Mouse (Mus musculus) myocyte (in vitro differentiated cells): ENCODE data around the gene Slc25a21. TPM values are rescaled to one million over a fixed set of nuclear protein-coding genes. Genes with fewer than 3 reads are reported as not detected.

ENCODE experiments used
- H3K27me3 ChIP-seq: one replicate; pipeline ENCODE4 v1.6.1; 2011; ENCODE audit not compliant: control insufficient read depth, insufficient read depth, insufficient read length
- H3K36me3 ChIP-seq: one replicate; pipeline ENCODE4 v1.6.1; 2011; ENCODE audit not compliant: control insufficient read depth, insufficient read depth
- H3K4me2 ChIP-seq: one replicate; pipeline ENCODE4 v1.6.1; 2011; ENCODE audit warnings: low read depth, control low read depth
- H3K4me3 ChIP-seq: one replicate; pipeline ENCODE4 v1.5.1; 2011; ENCODE audit warnings: mild to moderate bottlenecking, control low read depth, moderate library complexity
- H3K79me2 ChIP-seq: one replicate; pipeline ENCODE4 v1.6.1; 2011; ENCODE audit not compliant: control insufficient read depth, insufficient read depth
- H3ac ChIP-seq: one replicate; pipeline ENCODE4 v1.6.1; 2011; ENCODE audit not compliant: control insufficient read depth, insufficient read length
- CEBPB ChIP-seq: IDR thresholded peaks from 2 replicates; pipeline ENCODE4 v1.6.1; 2011; ENCODE audit warnings: mild to moderate bottlenecking, moderate library complexity; ENCODE audit not compliant: poor library complexity, insufficient read depth, severe bottlenecking
- E2F4 ChIP-seq: IDR thresholded peaks from one replicate; pipeline ENCODE4 v1.6.1; 2011; ENCODE audit warnings: mild to moderate bottlenecking, control low read depth, moderate library complexity; ENCODE audit not compliant: insufficient read depth
- MAX ChIP-seq: IDR thresholded peaks from one replicate; pipeline ENCODE4 v1.6.1; 2011; ENCODE audit warnings: low read depth, mild to moderate bottlenecking, control low read depth
- MYOD1 ChIP-seq, 3 experiments: IDR thresholded peaks; one replicate each; pipeline ENCODE4 v1.6.1; 2011; ENCODE audit warnings: control low read depth in 2 of 3, low read depth in 2 of 3, mild to moderate bottlenecking in 2 of 3, moderate library complexity in 1 of 3; ENCODE audit not compliant: insufficient read length in 2 of 3, control insufficient read depth in 1 of 3
- MYOG ChIP-seq, 3 experiments: IDR thresholded peaks; one replicate each; pipeline ENCODE4 v1.6.1; 2011; ENCODE audit warnings: control low read depth in 2 of 3, low read depth in 2 of 3, mild to moderate bottlenecking in 2 of 3; ENCODE audit not compliant: insufficient read length in 2 of 3, control insufficient read depth in 1 of 3, insufficient read depth in 1 of 3
- POLR2A ChIP-seq: IDR thresholded peaks from one replicate; pipeline ENCODE4 v1.6.1; 2011; ENCODE audit warnings: low read depth, mild to moderate bottlenecking, control low read depth, moderate library complexity; ENCODE audit not compliant: insufficient read length
- POLR2AphosphoS2 ChIP-seq: IDR thresholded peaks from one replicate; pipeline ENCODE4 v1.6.1; 2011; ENCODE audit warnings: low read depth, control low read depth; ENCODE audit not compliant: insufficient read length
- REST ChIP-seq: IDR thresholded peaks from one replicate; pipeline ENCODE4 v1.6.1; 2011; ENCODE audit warnings: mild to moderate bottlenecking, control low read depth, moderate library complexity; ENCODE audit not compliant: insufficient read depth, insufficient read length
- SRF ChIP-seq: IDR thresholded peaks from one replicate; pipeline ENCODE4 v1.6.1; 2011; ENCODE audit warnings: low read depth; ENCODE audit not compliant: control insufficient read depth, insufficient read length
- TCF12 ChIP-seq: IDR thresholded peaks from one replicate; pipeline ENCODE4 v1.6.1; 2011; ENCODE audit warnings: mild to moderate bottlenecking, control low read depth; ENCODE audit not compliant: poor library complexity, insufficient read depth, severe bottlenecking
- TCF3 ChIP-seq: IDR thresholded peaks from one replicate; pipeline ENCODE4 v1.6.1; 2011; ENCODE audit warnings: low read depth, control low read depth; ENCODE audit not compliant: insufficient read length
- USF1 ChIP-seq: IDR thresholded peaks from one replicate; pipeline ENCODE4 v1.6.1; 2011; ENCODE audit warnings: low read depth, mild to moderate bottlenecking, control low read depth, moderate library complexity
- polyA plus RNA-seq: library from polyadenylated mRNA; unstranded; fragments of >200 nt; fragmentation: generic; extraction: Trizol; gene quantifications from one replicate; pipeline ENCODE4 v1.2.1, GENCODE M21; 2012; ENCODE audit warnings: missing spikeins

Gene Slc25a21
- polyA plus RNA-seq, 1 experiment = not detected

- Histone ChIP-seq H3K4me2 (no peak overlapping the region), H3K27me3 (no peaks in the 10 kb centered on the region), H3K4me3 (no peak overlapping the region), H3K36me3 (no peaks in the 10 kb centered on the region), H3K79me2 (no peaks in the 10 kb centered on the region), H3ac (no peak overlapping the region)
- TF ChIP-seq TCF12 = no peak
- TF ChIP-seq POLR2AphosphoS2 = no peak
- no peak for TF ChIP-seq SRF
- TF ChIP-seq USF1 = no peak
- TF ChIP-seq E2F4 = no peak
- TF ChIP-seq CEBPB = no peak
- TF ChIP-seq MAX = no peak
- TF ChIP-seq MYOD1 (IDR thresholded peaks at IDR 0.05; ENCODE audit: control insufficient read depth in 1 of 3, insufficient read length in 2 of 3, low read depth in 2 of 3) = no peak
- TF ChIP-seq REST = no peak
- no peak for TF ChIP-seq MYOG (IDR thresholded peaks at IDR 0.05; ENCODE audit: control insufficient read depth in 1 of 3, insufficient read depth in 1 of 3, insufficient read length in 2 of 3, low read depth in 2 of 3)
- TF ChIP-seq TCF3 = no peak
- TF ChIP-seq POLR2A = no peak
Measured at GRCm38 (mm10) chr12:56863873-56864562, 333.3 kb downstream of the Slc25a21 start.

- no peaks in the 10 kb centered on the region for H3K27me3 ChIP-seq
- no peaks in the 10 kb centered on the region for H3K79me2 ChIP-seq
- TF ChIP-seq CEBPB (no peak), MYOG (IDR thresholded peaks at IDR 0.05; ENCODE audit: control insufficient read depth in 1 of 3, insufficient read depth in 1 of 3, insufficient read length in 2 of 3, low read depth in 2 of 3) (no peak), E2F4 (no peak), REST (no peak), SRF (no peak), MYOD1 (IDR thresholded peaks at IDR 0.05; ENCODE audit: control insufficient read depth in 1 of 3, insufficient read length in 2 of 3, low read depth in 2 of 3) (no peak), POLR2AphosphoS2 (no peak), USF1 (no peak), TCF12 (no peak), POLR2A (no peak)
- H3K4me3 ChIP-seq = no peak overlapping the region
- no peak overlapping the region for H3K4me2 ChIP-seq
- H3ac ChIP-seq = no peak overlapping the region
- H3K36me3 ChIP-seq = no peaks in the 10 kb centered on the region
Measured at GRCm38 (mm10) chr12:56852679-56853078, 344.6 kb downstream of the Slc25a21 start.

- H3K36me3 ChIP-seq = no peaks in the 10 kb centered on the region
- H3K4me2 ChIP-seq = no peak overlapping the region
- H3K79me2 ChIP-seq = no peaks in the 10 kb centered on the region
- no peak overlapping the region for H3K4me3 ChIP-seq
- H3K27me3 ChIP-seq = no peaks in the 10 kb centered on the region
- H3ac ChIP-seq = no peak overlapping the region
- TF ChIP-seq TCF12 = no peak
- TF ChIP-seq SRF = no peak
- no peak for TF ChIP-seq CEBPB
Measured at GRCm38 (mm10) chr12:56851464-56851863, 345.8 kb downstream of the Slc25a21 start.

GRCm38 (mm10) chr12:56829945-56830344 lies 367.3 kb downstream of the Slc25a21 start:
- Histone ChIP-seq H3K36me3 (no peaks in the 10 kb centered on the region), H3K27me3 (no peaks in the 10 kb centered on the region), H3ac (no peak overlapping the region), H3K4me2 (no peak overlapping the region), H3K79me2 (no peaks in the 10 kb centered on the region), H3K4me3 (no peak overlapping the region)
- TF ChIP-seq USF1 (no peak), CEBPB (no peak), E2F4 (no peak), TCF3 (no peak), POLR2A (no peak), SRF (no peak), TCF12 (no peak), REST (no peak), MYOG (IDR thresholded peaks at IDR 0.05; ENCODE audit: control insufficient read depth in 1 of 3, insufficient read depth in 1 of 3, insufficient read length in 2 of 3, low read depth in 2 of 3) (no peak), MYOD1 (IDR thresholded peaks at IDR 0.05; ENCODE audit: control insufficient read depth in 1 of 3, insufficient read length in 2 of 3, low read depth in 2 of 3) (no peak), MAX (no peak), POLR2AphosphoS2 (no peak)

- TF ChIP-seq USF1 (no peak), MAX (no peak), MYOG (IDR thresholded peaks at IDR 0.05; ENCODE audit: control insufficient read depth in 1 of 3, insufficient read depth in 1 of 3, insufficient read length in 2 of 3, low read depth in 2 of 3) (no peak), TCF3 (no peak), POLR2A (no peak), SRF (no peak), POLR2AphosphoS2 (no peak), MYOD1 (IDR thresholded peaks at IDR 0.05; ENCODE audit: control insufficient read depth in 1 of 3, insufficient read length in 2 of 3, low read depth in 2 of 3) (no peak), REST (no peak), TCF12 (no peak), CEBPB (no peak), E2F4 (no peak)
- Histone ChIP-seq H3K36me3 (no peaks in the 10 kb centered on the region), H3K79me2 (no peaks in the 10 kb centered on the region), H3K4me3 (no peak overlapping the region), H3K4me2 (no peak overlapping the region), H3K27me3 (no peaks in the 10 kb centered on the region), H3ac (no peak overlapping the region)
Measured at GRCm38 (mm10) chr12:56829455-56829883, 367.8 kb downstream of the Slc25a21 start.
